Mouse (Mus musculus): ENCODE measurements at regions not wholly inside any gene's neighbourhood (a gene's known extent, or its start where the extent isn't known, plus 50 kb on each side); places are given as distances from the start of the nearest gene placed in this dataset.

DNA sequence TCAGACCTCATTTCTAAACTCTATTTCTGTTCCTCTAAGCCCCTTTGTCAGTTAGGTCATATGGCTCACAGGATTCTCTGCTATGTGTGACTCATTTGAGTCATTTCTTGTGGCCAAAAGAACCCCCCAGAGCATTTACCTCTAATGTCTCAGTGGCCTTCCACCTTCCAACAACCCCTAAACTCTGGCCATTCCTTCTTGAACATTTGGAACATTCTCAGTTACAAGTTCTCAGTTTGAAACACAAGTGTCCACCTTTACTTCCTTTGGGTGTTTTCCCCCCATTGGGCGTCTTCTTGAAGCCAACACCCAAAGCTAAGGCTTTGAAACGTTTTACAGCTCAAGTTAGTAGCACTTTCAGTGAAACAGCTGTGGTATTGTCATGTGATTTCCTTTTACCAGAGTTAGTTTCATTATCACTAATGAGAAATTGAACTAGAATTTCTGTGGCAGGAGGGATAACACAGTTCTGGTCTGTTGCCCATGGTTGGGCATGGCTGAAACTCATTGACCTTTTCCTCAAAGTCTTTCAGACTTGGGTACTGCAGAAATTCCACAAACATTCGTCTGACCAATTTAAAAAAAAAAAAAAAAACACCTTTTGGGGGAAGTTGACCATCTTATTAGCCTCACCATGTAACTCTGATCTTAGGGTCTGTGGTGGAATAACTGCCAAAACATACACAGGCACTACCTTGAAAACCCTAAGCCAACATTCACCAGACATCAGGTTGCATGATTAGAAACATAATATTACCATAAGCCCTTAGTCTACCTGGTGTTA, 201.8 kb downstream of the Nfkbiz start:
- TF ChIP-seq POLR2A (IDR thresholded peaks at IDR 0.05; ENCODE audit: low read depth, low read length) (no peak), CTCF (IDR thresholded peaks at IDR 0.05; ENCODE audit: borderline replicate concordance, insufficient read depth, low read length) (no peak)
